Mouse (Mus musculus) kidney, postnatal 0 days (tissue): ENCODE measurements around the gene Ndufs2. TPM values are rescaled to one million over a fixed set of nuclear protein-coding genes. Genes with fewer than 3 reads are reported as not detected.
A peak's percentile ranks its signal among the peaks of the same experiment; 100 is the strongest.

ENCODE experiments used
- ATAC-seq: fragments of 200-750 bp; cut with Nextera tagmentation; replicated peaks from 2 replicates; pipeline ENCODE4 v1.8.0; 2017; ENCODE audit warnings: low read depth, moderate number of reproducible peaks, moderate TSS enrichment, moderate library complexity; ENCODE audit not compliant: low FRiP score
- DNase-seq: peaks from one replicate; pipeline ENCODE4 v3.0.0-alpha.2; 2016; ENCODE audit warnings: low spot score
- H3K27ac ChIP-seq: fragments of 300-500 bp; sonication (generic); 2 replicates; pipeline ENCODE4 v1.5.1; 2014; ENCODE audit warnings: mild to moderate bottlenecking
- H3K27me3 ChIP-seq: fragments of 300-500 bp; sonication (generic); 2 replicates; pipeline ENCODE4 v1.6.1; 2014; ENCODE audit warnings: low read length, mixed read lengths; ENCODE audit not compliant: insufficient read depth
- H3K36me3 ChIP-seq: fragments of 300-500 bp; sonication (generic); 2 replicates; pipeline ENCODE4 v1.6.1; 2014; ENCODE audit warnings: low read length, mixed read lengths; ENCODE audit not compliant: insufficient read depth
- H3K4me1 ChIP-seq: fragments of 300-500 bp; sonication (generic); replicated peaks from 2 replicates; pipeline ENCODE4 v1.6.1; 2014; ENCODE audit warnings: antibody characterized with exemption, low read length, mixed read lengths; ENCODE audit not compliant: insufficient read depth
- H3K4me2 ChIP-seq: fragments of 300-500 bp; sonication (generic); 2 replicates; pipeline ENCODE4 v1.6.1; 2014; ENCODE audit warnings: mild to moderate bottlenecking, low read length, moderate library complexity, mixed read lengths
- H3K4me3 ChIP-seq: fragments of 300-500 bp; sonication (generic); replicated peaks from 2 replicates; pipeline ENCODE4 v1.5.1; 2014; ENCODE audit warnings: low read depth, low read length
- H3K9ac ChIP-seq: fragments of 300-500 bp; sonication (generic); 2 replicates; pipeline ENCODE4 v1.6.1; 2014; ENCODE audit warnings: low read depth, low read length
- H3K9me3 ChIP-seq: fragments of 300-500 bp; sonication (generic); replicated peaks from 2 replicates; pipeline ENCODE4 v1.6.1; 2016; ENCODE audit warnings: low read length, inconsistent platforms, mixed read lengths
- CTCF ChIP-seq: IDR thresholded peaks from 2 replicates; pipeline ENCODE4 v1.5.1; 2016; ENCODE audit warnings: antibody characterized with exemption, low read depth, mild to moderate bottlenecking, moderate library complexity
- WGBS: fragments of 180-500 bp; shearing (Covaris S2); extraction: QIAGEN DNeasy Blood & Tissue Kit; methylation state at CpG from one replicate; pipeline ENCODE4 v1.1.7; 2014; 5-methylcytosine and 5-hydroxymethylcytosine counted together
- polyA plus RNA-seq: library from polyadenylated mRNA; unstranded; fragments of >200 nt; fragmentation: Nextera tagmentation; extraction: Ambion mirVana; gene quantifications from 2 replicates; pipeline ENCODE4 v1.2.1, GENCODE M21; 2015

Ndufs2 gene
- polyA plus RNA-seq, 1 experiment from 2014 or later: 375 TPM

GRCm38 (mm10) chr1:171283188-171284160, 32.3 kb upstream of the Ndufs2 start:
- peaks cover 7% of the 10 kb centered on the region; the same call in 1 of the 2 replicates for H3K36me3 ChIP-seq

DNA sequence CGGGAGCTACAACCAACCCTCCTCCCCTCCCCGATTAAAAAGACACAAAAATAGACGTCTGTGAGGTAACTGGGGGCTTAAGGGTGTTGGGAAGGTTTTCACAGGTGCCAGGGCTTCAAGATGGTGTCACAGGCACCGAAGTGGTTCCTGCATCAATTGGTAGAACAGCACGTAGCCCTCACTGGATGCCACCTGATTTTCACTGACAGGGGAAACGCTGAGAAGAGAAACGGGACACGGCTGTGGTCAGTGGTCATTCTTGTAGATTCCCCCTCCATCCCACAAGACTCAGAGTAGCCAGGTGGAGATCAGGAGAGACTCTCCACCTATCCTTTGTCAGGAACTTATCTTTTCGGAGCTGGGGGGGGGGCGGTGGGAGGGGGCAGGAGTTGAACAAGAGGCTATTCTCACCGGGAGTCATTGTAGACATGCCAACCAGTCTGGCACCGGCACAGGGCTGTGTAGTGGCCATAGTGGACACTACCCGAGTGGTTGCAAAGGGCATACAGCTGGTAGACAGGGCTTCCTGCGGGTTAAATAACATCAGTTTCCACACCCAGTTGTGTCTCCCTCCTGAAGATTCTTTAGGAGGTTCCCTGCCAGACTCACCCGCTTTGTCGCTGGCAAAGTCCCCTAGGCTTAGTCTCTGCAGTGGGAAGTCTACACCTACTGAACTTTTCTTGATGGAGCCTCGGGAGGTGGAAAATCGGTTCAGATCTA, 31.1 kb upstream of the Ndufs2 start:
- DNase-seq: no peak
- peaks cover 16% of the 10 kb centered on the region; the same call in 1 of the 2 replicates for H3K36me3 ChIP-seq

More at GRCm38 (mm10) chr1:171283188-171284160, 32.3 kb upstream of the Ndufs2 start:
- TF ChIP-seq CTCF: no peak
- Histone ChIP-seq H3K27ac (no peak overlapping the region), H3K9me3 (no peaks in the 10 kb centered on the region), H3K27me3 (no peaks in the 10 kb centered on the region), H3K4me1 (peaks cover 11% of the 10 kb centered on the region; the same call in 1 of the 2 replicates), H3K9ac (no peak overlapping the region), H3K4me3 (no peak overlapping the region), H3K4me2 (no peak overlapping the region)
- DNase-seq: no peak
- no peak for ATAC-seq
- WGBS: 93% methylated on average over 18 of the region's 18 CpGs

DNA sequence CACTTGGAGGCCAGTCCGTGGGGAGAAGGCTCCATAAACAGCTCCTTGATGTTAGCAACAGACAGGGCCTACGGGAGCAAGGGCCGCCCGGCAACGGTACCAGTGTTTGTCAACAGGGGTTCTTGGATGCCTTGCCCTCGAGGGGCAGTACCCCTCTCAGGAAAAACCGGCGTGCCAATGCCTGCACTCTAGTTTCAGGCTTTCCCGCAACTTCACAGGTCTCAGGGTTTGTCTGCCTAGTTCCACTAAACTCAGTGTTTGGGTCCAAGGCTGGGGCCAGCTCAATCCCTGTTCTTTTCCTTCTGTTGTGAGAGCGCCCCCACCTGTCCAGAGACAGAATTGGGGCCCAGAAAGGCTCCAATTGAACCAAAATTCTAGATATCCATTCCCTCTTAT, 30.3 kb upstream of the Ndufs2 start:
- H3K27ac ChIP-seq: peak overlapping the region; percentile 93
- DNase-seq (peak; percentile 90), ATAC-seq (peak; percentile 51)
- H3K36me3 ChIP-seq: peaks cover 24% of the 10 kb centered on the region; the same call in 1 of the 2 replicates
- H3K9ac ChIP-seq: peak overlapping the region; percentile 68
- WGBS: under 1% methylated on average over 10 of the region's 10 CpGs
- no peaks in the 10 kb centered on the region for H3K9me3 ChIP-seq
- peaks cover 7% of the 10 kb centered on the region; the same call in 1 of the 2 replicates for H3K4me1 ChIP-seq
- H3K27me3 ChIP-seq: no peaks in the 10 kb centered on the region
- H3K4me3 ChIP-seq: peak overlapping the region; percentile 55
- peak overlapping the region; percentile 65 for H3K4me2 ChIP-seq
- peak; percentile 79 for TF ChIP-seq CTCF

More for the DNA sequence above, 31.1 kb upstream of the Ndufs2 start:
- no peak for TF ChIP-seq CTCF
- Histone ChIP-seq H3K9ac (no peak overlapping the region; the same call in 1 of the 2 replicates), H3K4me3 (no peak overlapping the region), H3K4me2 (peak overlapping the region; percentile 65; the same call in 1 of the 2 replicates), H3K9me3 (no peaks in the 10 kb centered on the region), H3K4me1 (peaks cover 11% of the 10 kb centered on the region; the same call in 1 of the 2 replicates), H3K27me3 (no peaks in the 10 kb centered on the region), H3K27ac (no peak overlapping the region)
- ATAC-seq: no peak
- WGBS: 81% methylated on average over 18 of the region's 18 CpGs

- Histone ChIP-seq H3K4me3 (peak within 1 kb of the TSS; percentile 55), H3K9me3 (no peaks in the 10 kb centered on the region), H3K36me3 (peaks cover 29% of the 10 kb centered on the region), H3K4me2 (peak within 1 kb of the TSS; percentile 74), H3K4me1 (peaks cover 6% of the 10 kb centered on the region; the same call in 1 of the 2 replicates), H3K27me3 (no peaks in the 10 kb centered on the region), H3K9ac (peak within 1 kb of the TSS; percentile 68), H3K27ac (peak within 1 kb of the TSS; percentile 93)
- no peak for TF ChIP-seq CTCF
- peak; percentile 99 for DNase-seq
- WGBS: under 1% methylated on average over 26 of the region's 26 CpGs
- peak; percentile 98 for ATAC-seq
These were observed 29.8 kb upstream of the Ndufs2 start, which contains the start of gene Ppox for GRCm38 (mm10) chr1:171280916-171281527. Gene Ppox (minus strand): TSS chr1:171281186.

GRCm38 (mm10) chr1:171280250-171280915, 29.2 kb upstream of the Ndufs2 start:
- peak overlapping the region; percentile 67 for H3K9ac ChIP-seq
- H3K27me3 ChIP-seq: no peaks in the 10 kb centered on the region
- no peaks in the 10 kb centered on the region for H3K9me3 ChIP-seq
- H3K4me1 ChIP-seq: peaks cover 6% of the 10 kb centered on the region; the same call in 1 of the 2 replicates
- peak overlapping the region; percentile 50 for H3K27ac ChIP-seq
- H3K4me2 ChIP-seq: peak overlapping the region; percentile 74
- TF ChIP-seq CTCF: no peak
- peak overlapping the region; percentile 55 for H3K4me3 ChIP-seq
- DNase-seq (no peak), ATAC-seq (peak; percentile 8)
- under 1% methylated on average over 25 of the region's 25 CpGs for WGBS
- H3K36me3 ChIP-seq: peaks cover 34% of the 10 kb centered on the region
